Mouse (Mus musculus) neural tube, embryonic 15.5 days (tissue): ENCODE data around the gene Gm49486. TPM values are rescaled to one million over a fixed set of nuclear protein-coding genes. Genes with fewer than 3 reads are reported as not detected.
A peak's percentile ranks its signal among the peaks of the same experiment; 100 is the strongest.

ENCODE experiments used
- ATAC-seq: fragments of 200-750 bp; cut with Nextera tagmentation; 2 replicates; pipeline ENCODE4 v1.8.0; 2017; ENCODE audit warnings: mild to moderate bottlenecking, moderate TSS enrichment, moderate library complexity; ENCODE audit not compliant: low FRiP score
- H3K27ac ChIP-seq: fragments of 300-500 bp; sonication (generic); replicated peaks from 2 replicates; pipeline ENCODE4 v1.5.1; 2015; ENCODE audit warnings: mild to moderate bottlenecking, inconsistent platforms
- H3K27me3 ChIP-seq: fragments of 300-500 bp; sonication (generic); replicated peaks from 2 replicates; pipeline ENCODE4 v1.6.1; 2015; ENCODE audit warnings: inconsistent platforms
- H3K36me3 ChIP-seq: fragments of 300-500 bp; sonication (generic); 2 replicates; pipeline ENCODE4 v1.6.1; 2015; ENCODE audit warnings: inconsistent platforms
- H3K4me1 ChIP-seq: fragments of 300-500 bp; sonication (generic); 2 replicates; pipeline ENCODE4 v1.6.1; 2015; ENCODE audit warnings: inconsistent platforms
- H3K4me2 ChIP-seq: fragments of 300-500 bp; sonication (generic); 2 replicates; pipeline ENCODE4 v1.6.1; 2015; ENCODE audit warnings: inconsistent platforms, mild to moderate bottlenecking, moderate library complexity
- H3K4me3 ChIP-seq: fragments of 300-500 bp; sonication (generic); replicated peaks from 2 replicates; pipeline ENCODE4 v1.5.1; 2015; ENCODE audit warnings: mild to moderate bottlenecking, inconsistent platforms
- H3K9ac ChIP-seq: fragments of 300-500 bp; sonication (generic); replicated peaks from 2 replicates; pipeline ENCODE4 v1.6.1; 2015; ENCODE audit warnings: mild to moderate bottlenecking, inconsistent platforms
- H3K9me3 ChIP-seq: fragments of 300-500 bp; sonication (generic); replicated peaks from 2 replicates; pipeline ENCODE4 v1.6.1; 2016; ENCODE audit warnings: inconsistent platforms
- WGBS: fragments of 180-500 bp; shearing (Covaris S2); methylation state at CpG from one replicate; pipeline ENCODE4 v1.1.7; 2015; ENCODE audit warnings: mixed read lengths; 5-methylcytosine and 5-hydroxymethylcytosine counted together
- polyA plus RNA-seq: library from polyadenylated mRNA; unstranded; fragments of >200 nt; fragmentation: Nextera tagmentation; extraction: Ambion mirVana; gene quantifications from 2 replicates; pipeline ENCODE4 v1.2.1, GENCODE M21; 2015

The Gm49486 gene
- polyA plus RNA-seq, 1 experiment from 2014 or later, result 1.3 TPM

GRCm38 (mm10) chr15:79261095-79261725 lies 32.0 kb downstream of the Gm49486 start:
- Histone ChIP-seq H3K27me3 (peaks cover 48% of the 10 kb centered on the region), H3K4me1 (peaks cover 20% of the 10 kb centered on the region), H3K9ac (peak overlapping the region; percentile 58), H3K27ac (no peak overlapping the region), H3K36me3 (no peaks in the 10 kb centered on the region), H3K9me3 (no peaks in the 10 kb centered on the region), H3K4me3 (peak overlapping the region; percentile 52), H3K4me2 (peak overlapping the region; percentile 88)
- under 1% methylated on average over 52 of the region's 62 CpGs for WGBS
- ATAC-seq, result peak; percentile 83

GRCm38 (mm10) chr15:79261757-79262156 lies 32.6 kb downstream of the Gm49486 start:
- Histone ChIP-seq H3K36me3 (no peaks in the 10 kb centered on the region), H3K9ac (peak overlapping the region; percentile 58), H3K27me3 (peaks cover 48% of the 10 kb centered on the region), H3K9me3 (no peaks in the 10 kb centered on the region), H3K27ac (no peak overlapping the region), H3K4me2 (peak overlapping the region; percentile 88), H3K4me1 (peaks cover 20% of the 10 kb centered on the region), H3K4me3 (peak overlapping the region; percentile 52)
- WGBS, result 0% methylated on average over 19 of the region's 28 CpGs
- ATAC-seq, result peak; percentile 71

- ATAC-seq, result no peak
- Histone ChIP-seq H3K36me3 (no peaks in the 10 kb centered on the region), H3K4me1 (peaks cover 20% of the 10 kb centered on the region), H3K4me2 (peak overlapping the region; percentile 88), H3K4me3 (peak overlapping the region; percentile 52), H3K9ac (no peak overlapping the region), H3K27ac (no peak overlapping the region), H3K9me3 (no peaks in the 10 kb centered on the region), H3K27me3 (peaks cover 48% of the 10 kb centered on the region)
- WGBS, result 16% methylated on average over 13 of the region's 13 CpGs
Measured at GRCm38 (mm10) chr15:79262375-79262774, 33.2 kb downstream of the Gm49486 start.

GRCm38 (mm10) chr15:79262786-79263309 lies 33.7 kb downstream of the Gm49486 start:
- Histone ChIP-seq H3K9ac (no peak overlapping the region), H3K27me3 (peaks cover 48% of the 10 kb centered on the region), H3K36me3 (no peaks in the 10 kb centered on the region), H3K9me3 (no peaks in the 10 kb centered on the region), H3K4me2 (peak overlapping the region; percentile 88), H3K27ac (no peak overlapping the region), H3K4me3 (peak overlapping the region; percentile 52; the same call in 1 of the 2 replicates), H3K4me1 (peaks cover 20% of the 10 kb centered on the region)
- WGBS, result 96% methylated on average over 3 of the region's 3 CpGs
- ATAC-seq, result no peak

GRCm38 (mm10) chr15:79263726-79264125 lies 34.5 kb downstream of the Gm49486 start:
- Histone ChIP-seq H3K9me3 (no peaks in the 10 kb centered on the region), H3K27me3 (peaks cover 43% of the 10 kb centered on the region)
- WGBS, result 93% methylated on average over 6 of the region's 6 CpGs

GRCm38 (mm10) chr15:79265384-79265783 lies 36.2 kb downstream of the Gm49486 start:
- peaks cover 30% of the 10 kb centered on the region for H3K27me3 ChIP-seq
- ATAC-seq, result no peak

More at GRCm38 (mm10) chr15:79263726-79264125, 34.5 kb downstream of the Gm49486 start:
- Histone ChIP-seq H3K27ac (no peak overlapping the region), H3K4me1 (peaks cover 20% of the 10 kb centered on the region), H3K4me2 (no peak overlapping the region), H3K9ac (no peak overlapping the region), H3K36me3 (no peaks in the 10 kb centered on the region), H3K4me3 (no peak overlapping the region)
- no peak for ATAC-seq

GRCm38 (mm10) chr15:79268521-79268920 lies 39.3 kb downstream of the Gm49486 start:
- Histone ChIP-seq H3K27me3 (peaks cover 6% of the 10 kb centered on the region), H3K4me3 (no peak overlapping the region), H3K4me2 (no peak overlapping the region), H3K9ac (no peak overlapping the region), H3K9me3 (no peaks in the 10 kb centered on the region), H3K4me1 (peaks cover 16% of the 10 kb centered on the region), H3K36me3 (no peaks in the 10 kb centered on the region), H3K27ac (no peak overlapping the region)
- no peak for ATAC-seq
- WGBS, result 20% methylated on average over 1 of the region's 1 CpGs

More at GRCm38 (mm10) chr15:79265384-79265783, 36.2 kb downstream of the Gm49486 start:
- 77% methylated on average over 4 of the region's 4 CpGs for WGBS
- H3K4me1 ChIP-seq, result peaks cover 26% of the 10 kb centered on the region
- no peaks in the 10 kb centered on the region for H3K9me3 ChIP-seq
- no peak overlapping the region for H3K4me3 ChIP-seq
- no peak overlapping the region for H3K4me2 ChIP-seq
- no peak overlapping the region for H3K27ac ChIP-seq
- H3K36me3 ChIP-seq, result no peaks in the 10 kb centered on the region
- no peak overlapping the region for H3K9ac ChIP-seq

- ATAC-seq, result peak; percentile 67; the same call in 1 of the 2 replicates
- Histone ChIP-seq H3K27ac (peak overlapping the region; percentile 61), H3K9me3 (no peaks in the 10 kb centered on the region), H3K27me3 (no peaks in the 10 kb centered on the region; the same call in 1 of the 2 replicates), H3K4me1 (peaks cover 16% of the 10 kb centered on the region), H3K4me2 (peak overlapping the region; percentile 93), H3K9ac (peak overlapping the region; percentile 39; the same call in 1 of the 2 replicates), H3K36me3 (no peaks in the 10 kb centered on the region), H3K4me3 (peak overlapping the region; percentile 44)
- under 1% methylated on average over 33 of the region's 33 CpGs for WGBS
Measured at GRCm38 (mm10) chr15:79270317-79271123, 41.3 kb downstream of the Gm49486 start.

GRCm38 (mm10) chr15:79271124-79271746 lies 42.0 kb downstream of the Gm49486 start:
- Histone ChIP-seq H3K9ac (no peak overlapping the region), H3K4me1 (peaks cover 16% of the 10 kb centered on the region), H3K27me3 (no peaks in the 10 kb centered on the region), H3K4me2 (peak overlapping the region; percentile 93), H3K36me3 (no peaks in the 10 kb centered on the region), H3K4me3 (peak overlapping the region; percentile 44), H3K27ac (no peak overlapping the region), H3K9me3 (no peaks in the 10 kb centered on the region)
- WGBS, result 12% methylated on average over 17 of the region's 17 CpGs
- peak; percentile 30; the same call in 1 of the 2 replicates for ATAC-seq

GRCm38 (mm10) chr15:79273020-79273419 lies 43.8 kb downstream of the Gm49486 start:
- Histone ChIP-seq H3K9me3 (no peaks in the 10 kb centered on the region), H3K36me3 (no peaks in the 10 kb centered on the region), H3K9ac (no peak overlapping the region), H3K27me3 (no peaks in the 10 kb centered on the region), H3K27ac (no peak overlapping the region), H3K4me3 (no peak overlapping the region), H3K4me2 (no peak overlapping the region), H3K4me1 (peaks cover 16% of the 10 kb centered on the region)
- WGBS, result 42% methylated on average over 10 of the region's 10 CpGs
- no peak for ATAC-seq

GRCm38 (mm10) chr15:79277728-79278127 lies 48.5 kb downstream of the Gm49486 start:
- no peaks in the 10 kb centered on the region for H3K9me3 ChIP-seq
- 68% methylated on average over 10 of the region's 10 CpGs for WGBS
- H3K36me3 ChIP-seq, result no peaks in the 10 kb centered on the region
- no peak for ATAC-seq
- no peak overlapping the region for H3K4me3 ChIP-seq
- H3K4me2 ChIP-seq, result no peak overlapping the region
- H3K27ac ChIP-seq, result no peak overlapping the region
- H3K9ac ChIP-seq, result no peak overlapping the region
- no peaks in the 10 kb centered on the region for H3K4me1 ChIP-seq
- no peaks in the 10 kb centered on the region for H3K27me3 ChIP-seq
